Mouse (Mus musculus): ENCODE data around the gene Dapl1.

DNA sequence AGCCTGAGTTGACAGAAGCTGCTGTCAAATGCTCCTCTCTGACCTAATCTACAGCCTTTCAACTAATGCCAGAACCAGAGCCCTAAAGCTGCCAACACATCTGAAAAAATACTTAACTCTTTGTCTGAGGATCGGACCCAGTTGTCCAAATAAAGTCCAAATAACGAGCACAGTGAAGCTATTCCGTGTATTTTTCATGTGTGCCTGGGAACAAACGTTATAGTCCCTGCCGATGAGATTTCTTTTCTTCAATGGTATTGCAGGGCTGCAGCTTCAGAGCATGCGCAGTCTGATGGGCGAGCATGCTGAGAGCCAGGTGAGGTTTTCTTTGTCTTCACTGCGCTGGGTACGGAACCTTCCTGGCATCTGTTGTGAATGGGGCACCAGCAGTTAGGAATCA is 44.6 kb upstream of the Dapl1 start:
- TF ChIP-seq CTCF (IDR thresholded peaks at IDR 0.05; ENCODE audit: extremely low read depth, insufficient read depth, insufficient read length, insufficient replicate concordance): no peak
- no peak for TF ChIP-seq POLR2A (IDR thresholded peaks at IDR 0.05; ENCODE audit: low read depth, low read length)
